Mouse (Mus musculus) neural tube, embryonic 15.5 days (tissue): ENCODE data around the gene Hbp1. TPM values are rescaled to one million over a fixed set of nuclear protein-coding genes. Genes with fewer than 3 reads are reported as not detected.

ENCODE experiments used
- ATAC-seq: fragments of 200-750 bp; cut with Nextera tagmentation; 2 replicates; pipeline ENCODE4 v1.8.0; 2017; ENCODE audit warnings: mild to moderate bottlenecking, moderate TSS enrichment, moderate library complexity; ENCODE audit not compliant: low FRiP score
- H3K27ac ChIP-seq: fragments of 300-500 bp; sonication (generic); replicated peaks from 2 replicates; pipeline ENCODE4 v1.5.1; 2015; ENCODE audit warnings: mild to moderate bottlenecking, inconsistent platforms
- H3K27me3 ChIP-seq: fragments of 300-500 bp; sonication (generic); replicated peaks from 2 replicates; pipeline ENCODE4 v1.6.1; 2015; ENCODE audit warnings: inconsistent platforms
- H3K36me3 ChIP-seq: fragments of 300-500 bp; sonication (generic); 2 replicates; pipeline ENCODE4 v1.6.1; 2015; ENCODE audit warnings: inconsistent platforms
- H3K4me1 ChIP-seq: fragments of 300-500 bp; sonication (generic); 2 replicates; pipeline ENCODE4 v1.6.1; 2015; ENCODE audit warnings: inconsistent platforms
- H3K4me2 ChIP-seq: fragments of 300-500 bp; sonication (generic); 2 replicates; pipeline ENCODE4 v1.6.1; 2015; ENCODE audit warnings: inconsistent platforms, mild to moderate bottlenecking, moderate library complexity
- H3K4me3 ChIP-seq: fragments of 300-500 bp; sonication (generic); replicated peaks from 2 replicates; pipeline ENCODE4 v1.5.1; 2015; ENCODE audit warnings: mild to moderate bottlenecking, inconsistent platforms
- H3K9ac ChIP-seq: fragments of 300-500 bp; sonication (generic); replicated peaks from 2 replicates; pipeline ENCODE4 v1.6.1; 2015; ENCODE audit warnings: mild to moderate bottlenecking, inconsistent platforms
- H3K9me3 ChIP-seq: fragments of 300-500 bp; sonication (generic); replicated peaks from 2 replicates; pipeline ENCODE4 v1.6.1; 2016; ENCODE audit warnings: inconsistent platforms
- WGBS: fragments of 180-500 bp; shearing (Covaris S2); methylation state at CpG from one replicate; pipeline ENCODE4 v1.1.7; 2015; ENCODE audit warnings: mixed read lengths; 5-methylcytosine and 5-hydroxymethylcytosine counted together
- polyA plus RNA-seq: library from polyadenylated mRNA; unstranded; fragments of >200 nt; fragmentation: Nextera tagmentation; extraction: Ambion mirVana; gene quantifications from 2 replicates; pipeline ENCODE4 v1.2.1, GENCODE M21; 2015

The Hbp1 gene
- polyA plus RNA-seq, 1 experiment from 2014 or later = 39.1 TPM

DNA sequence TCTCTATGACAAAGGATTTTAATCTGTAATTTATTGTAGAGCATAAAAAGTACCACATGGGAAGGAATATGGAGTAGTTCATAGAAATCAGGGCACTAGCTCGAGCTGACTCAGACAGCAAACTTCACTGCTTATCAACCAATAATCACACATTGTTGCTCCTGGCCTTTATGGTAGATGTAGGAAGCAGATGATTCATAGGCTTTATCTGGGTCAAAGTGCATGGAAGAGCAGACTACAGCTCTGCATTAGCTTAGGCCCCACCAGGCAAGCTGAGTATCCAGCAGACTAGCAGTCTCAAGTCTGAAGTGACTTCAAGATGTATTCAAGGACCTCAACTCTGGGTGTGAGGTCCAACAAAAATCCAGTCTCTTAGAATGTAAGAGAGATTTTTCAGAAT lies 67.6 kb downstream of the Hbp1 start:
- no peak for ATAC-seq
- Histone ChIP-seq H3K9me3 (no peaks in the 10 kb centered on the region), H3K36me3 (no peaks in the 10 kb centered on the region), H3K4me1 (no peaks in the 10 kb centered on the region), H3K9ac (no peak overlapping the region), H3K4me2 (no peak overlapping the region), H3K4me3 (no peak overlapping the region), H3K27me3 (no peaks in the 10 kb centered on the region), H3K27ac (no peak overlapping the region)
- WGBS = 44% methylated on average over 1 of the region's 1 CpGs

DNA sequence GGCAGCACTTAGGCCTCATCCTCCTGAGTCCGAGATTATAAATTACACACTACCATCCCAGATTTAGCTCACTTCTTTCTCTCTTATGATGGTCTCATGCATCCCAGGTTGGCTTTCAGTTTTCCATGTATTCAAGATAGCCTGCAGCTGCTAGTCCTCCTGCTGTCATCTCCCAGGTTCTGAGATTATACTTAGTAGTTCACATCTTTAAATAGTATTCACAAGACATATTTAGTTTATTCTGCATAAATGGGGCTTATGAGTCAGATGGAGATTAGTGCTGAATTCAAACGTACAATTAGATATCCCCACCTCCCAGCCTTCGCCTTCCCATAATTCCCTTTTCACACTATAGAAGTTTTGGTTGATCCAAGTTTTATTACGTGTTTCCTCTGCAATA lies 73.6 kb downstream of the Hbp1 start:
- Histone ChIP-seq H3K4me2 (no peak overlapping the region), H3K4me3 (no peak overlapping the region), H3K27me3 (no peaks in the 10 kb centered on the region), H3K9me3 (no peaks in the 10 kb centered on the region), H3K27ac (no peak overlapping the region), H3K9ac (no peak overlapping the region), H3K36me3 (no peaks in the 10 kb centered on the region), H3K4me1 (no peaks in the 10 kb centered on the region)
- no peak for ATAC-seq
- WGBS = 91% methylated on average over 4 of the region's 4 CpGs

Other genes starting within 250 kb of the Hbp1 start
- 19.6 and 22.4 TPM in 2 replicates for gene Gpr22, start 236.6 kb downstream of the Hbp1 start, polyA plus RNA-seq
- 99.0 and 123 TPM in 2 replicates for gene Prkar2b, start 110.8 kb upstream of the Hbp1 start, polyA plus RNA-seq